Mouse (Mus musculus): ENCODE measurements at regions not wholly inside any gene's neighbourhood (a gene's known extent, or its start where the extent isn't known, plus 50 kb on each side); places are given as distances from the start of the nearest gene placed in this dataset.

DNA sequence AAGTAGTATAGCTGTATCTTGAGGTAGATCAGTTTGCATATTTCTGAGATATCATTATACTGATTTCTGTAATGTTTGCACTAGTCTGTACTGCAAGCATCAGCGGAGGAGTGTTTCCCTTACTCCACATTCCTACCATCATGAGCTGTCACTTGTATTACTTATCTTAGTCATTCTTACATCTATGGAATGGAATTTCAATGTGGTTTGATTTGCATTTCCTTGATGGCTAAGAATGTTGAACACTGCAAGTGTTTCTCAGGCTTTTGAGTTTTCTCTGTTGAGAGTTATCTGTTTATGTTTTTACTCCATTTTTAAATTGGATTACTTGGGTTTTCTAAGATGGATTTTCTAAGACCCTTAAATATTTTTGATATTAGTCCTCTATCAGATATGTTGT, 725.8 kb downstream of the Car8 start:
- Histone ChIP-seq H3K36me3 (replicated peaks; ENCODE audit: control insufficient read depth, insufficient read depth, low read length) (no peaks in the 10 kb centered on the region), H3K9ac (replicated peaks; ENCODE audit: low read depth, low read length) (no peak overlapping the region), H3K4me1 (ENCODE audit: control insufficient read depth, insufficient read depth) (no peaks in the 10 kb centered on the region), H3K9me3 (replicated peaks; ENCODE audit: control insufficient read depth, low read length) (no peaks in the 10 kb centered on the region), H3K4me3 (ENCODE audit: low read depth, low read length) (no peak overlapping the region), H3K4me2 (ENCODE audit: low read depth, low read length) (no peak overlapping the region), H3K27ac (ENCODE audit: low read depth) (no peak overlapping the region), H3K27me3 (ENCODE audit: control insufficient read depth, insufficient read depth, low read length) (no peaks in the 10 kb centered on the region)
- 53% methylated on average over 1 of the region's 1 CpGs for WGBS
- no peak for ATAC-seq (ENCODE audit: insufficient read depth, low read depth)
- DNase-seq (ENCODE audit: low spot score) = no peak
- TF ChIP-seq CTCF (IDR thresholded peaks at IDR 0.05; ENCODE audit: low read depth) = no peak
- no peak for TF ChIP-seq EP300 (IDR thresholded peaks at IDR 0.05; ENCODE audit: low read depth)

DNA sequence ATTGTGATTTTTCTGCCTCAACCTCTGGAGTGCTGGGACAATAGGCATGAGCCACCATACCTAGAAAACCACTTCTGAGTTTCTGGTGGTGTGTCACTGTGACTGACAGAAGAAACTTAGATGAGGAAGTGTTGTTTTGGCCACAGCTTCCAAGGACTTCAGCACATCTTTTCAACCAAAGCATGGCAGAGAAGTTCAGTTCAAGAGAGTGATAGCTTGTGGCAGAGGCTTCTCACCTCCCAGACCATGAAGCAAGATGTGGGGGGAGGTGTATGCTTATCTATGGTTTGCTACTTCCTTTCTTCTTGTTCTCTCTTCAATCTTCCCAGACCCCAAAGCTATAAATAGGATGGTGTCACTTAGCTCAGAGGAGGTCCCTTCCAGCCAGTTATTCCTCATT, 753.3 kb downstream of the Car8 start:
- H3K4me2 ChIP-seq (ENCODE audit: low read depth, low read length) = no peak overlapping the region
- DNase-seq (ENCODE audit: low spot score) (no peak), ATAC-seq (ENCODE audit: insufficient read depth, low read depth) (no peak)
- H3K27me3 ChIP-seq (ENCODE audit: control insufficient read depth, insufficient read depth, low read length) = no peaks in the 10 kb centered on the region
- H3K4me3 ChIP-seq (ENCODE audit: low read depth, low read length) = no peak overlapping the region
- no peaks in the 10 kb centered on the region for H3K4me1 ChIP-seq (ENCODE audit: control insufficient read depth, insufficient read depth)
- H3K27ac ChIP-seq (ENCODE audit: low read depth) = no peak overlapping the region
- TF ChIP-seq CTCF (IDR thresholded peaks at IDR 0.05; ENCODE audit: low read depth) = no peak
- no peak for TF ChIP-seq EP300 (IDR thresholded peaks at IDR 0.05; ENCODE audit: low read depth)
- H3K9ac ChIP-seq (replicated peaks; ENCODE audit: low read depth, low read length) = no peak overlapping the region
- no peaks in the 10 kb centered on the region for H3K9me3 ChIP-seq (replicated peaks; ENCODE audit: control insufficient read depth, low read length)
- no peaks in the 10 kb centered on the region for H3K36me3 ChIP-seq (replicated peaks; ENCODE audit: control insufficient read depth, insufficient read depth, low read length)

DNA sequence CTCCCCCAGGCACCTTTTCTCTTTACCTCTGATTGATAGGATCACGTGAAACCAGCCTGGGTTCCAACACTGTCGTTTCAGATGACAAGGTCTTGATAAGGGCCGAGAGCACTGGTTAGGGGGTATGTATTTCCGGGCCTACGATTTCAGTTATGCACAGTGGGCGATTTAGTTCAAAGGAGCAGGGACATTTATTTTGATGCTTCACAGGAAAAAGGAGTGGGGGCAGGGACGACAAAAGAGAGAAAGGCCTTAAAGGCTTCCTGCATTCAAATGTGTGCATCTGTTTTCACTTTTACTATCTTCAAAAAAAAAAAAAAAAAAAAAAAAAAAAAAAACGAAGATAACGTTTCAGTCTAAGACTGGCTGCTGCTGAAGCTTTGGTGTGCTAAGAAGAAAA, 783.7 kb downstream of the Car8 start:
- 5% methylated on average over 9 of the region's 9 CpGs for WGBS
- Histone ChIP-seq H3K4me1 (ENCODE audit: control insufficient read depth, insufficient read depth) (no peaks in the 10 kb centered on the region), H3K4me3 (ENCODE audit: low read depth, low read length) (peak overlapping the region; percentile 13; the same call in 1 of the 2 replicates), H3K27ac (ENCODE audit: low read depth) (no peak overlapping the region; the same call in 1 of the 2 replicates), H3K36me3 (replicated peaks; ENCODE audit: control insufficient read depth, insufficient read depth, low read length) (no peaks in the 10 kb centered on the region), H3K4me2 (ENCODE audit: low read depth, low read length) (peak overlapping the region; percentile 49), H3K27me3 (ENCODE audit: control insufficient read depth, insufficient read depth, low read length) (no peaks in the 10 kb centered on the region), H3K9ac (replicated peaks; ENCODE audit: low read depth, low read length) (no peak overlapping the region), H3K9me3 (replicated peaks; ENCODE audit: control insufficient read depth, low read length) (no peaks in the 10 kb centered on the region)
- DNase-seq (ENCODE audit: low spot score) (no peak), ATAC-seq (ENCODE audit: insufficient read depth, low read depth) (no peak)
- TF ChIP-seq EP300 (IDR thresholded peaks at IDR 0.05; ENCODE audit: low read depth) = no peak
- TF ChIP-seq CTCF (IDR thresholded peaks at IDR 0.05; ENCODE audit: low read depth) = no peak

DNA sequence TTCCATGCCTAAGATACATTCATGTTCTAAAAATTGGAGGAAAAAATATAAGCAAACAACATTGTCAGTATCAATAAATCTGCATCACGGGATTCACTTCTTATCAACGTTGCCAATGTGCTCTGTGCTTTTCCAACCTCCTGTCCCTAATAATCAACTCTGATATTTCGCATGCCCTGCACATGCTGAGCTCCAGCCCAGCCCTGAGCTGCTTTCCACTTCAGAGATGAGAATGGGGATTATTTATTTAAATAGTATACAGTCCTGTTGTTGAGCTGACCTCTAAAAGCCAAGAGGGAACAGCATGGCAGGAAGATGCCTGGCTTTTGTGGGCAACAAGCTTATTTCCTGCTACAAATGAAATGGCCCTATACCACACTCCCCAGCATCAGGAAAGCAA, 786.2 kb downstream of the Car8 start:
- 61% methylated on average over 3 of the region's 3 CpGs for WGBS

DNA sequence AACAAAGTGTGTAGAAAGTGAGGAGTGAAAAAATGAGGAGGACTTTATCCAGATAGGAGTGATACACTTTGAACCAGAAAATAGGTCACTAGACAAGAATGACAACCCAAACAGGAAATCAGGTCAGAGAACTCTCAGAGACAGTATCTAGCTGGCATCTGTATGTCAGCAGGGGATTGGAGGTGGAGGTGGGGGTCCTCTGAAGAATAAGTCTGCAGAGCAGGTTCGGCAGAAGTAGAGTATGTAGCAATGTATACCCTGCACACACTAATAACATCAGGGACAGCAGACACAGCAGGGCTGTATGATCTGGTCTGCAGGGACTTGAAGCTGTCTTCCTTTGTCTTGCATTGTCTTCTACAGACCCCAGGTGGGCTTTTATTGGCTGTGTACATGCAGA, 787.9 kb downstream of the Car8 start:
- no peaks in the 10 kb centered on the region for H3K27me3 ChIP-seq (ENCODE audit: control insufficient read depth, insufficient read depth, low read length)
- WGBS = 60% methylated on average over 1 of the region's 1 CpGs
- H3K9ac ChIP-seq (replicated peaks; ENCODE audit: low read depth, low read length) = no peak overlapping the region
- no peaks in the 10 kb centered on the region for H3K9me3 ChIP-seq (replicated peaks; ENCODE audit: control insufficient read depth, low read length)
- ATAC-seq (ENCODE audit: insufficient read depth, low read depth) (no peak), DNase-seq (ENCODE audit: low spot score) (no peak)
- no peaks in the 10 kb centered on the region for H3K4me1 ChIP-seq (ENCODE audit: control insufficient read depth, insufficient read depth)
- no peak overlapping the region for H3K4me3 ChIP-seq (ENCODE audit: low read depth, low read length)
- TF ChIP-seq CTCF (IDR thresholded peaks at IDR 0.05; ENCODE audit: low read depth) (no peak), EP300 (IDR thresholded peaks at IDR 0.05; ENCODE audit: low read depth) (no peak)
- H3K4me2 ChIP-seq (ENCODE audit: low read depth, low read length) = no peak overlapping the region
- no peaks in the 10 kb centered on the region for H3K36me3 ChIP-seq (replicated peaks; ENCODE audit: control insufficient read depth, insufficient read depth, low read length)
- H3K27ac ChIP-seq (ENCODE audit: low read depth) = no peak overlapping the region

More for the DNA sequence above, 786.2 kb downstream of the Car8 start:
- no peak for DNase-seq (ENCODE audit: low spot score)
- Histone ChIP-seq H3K27me3 (ENCODE audit: control insufficient read depth, insufficient read depth, low read length) (no peaks in the 10 kb centered on the region), H3K27ac (ENCODE audit: low read depth) (no peak overlapping the region), H3K9ac (replicated peaks; ENCODE audit: low read depth, low read length) (no peak overlapping the region), H3K4me1 (ENCODE audit: control insufficient read depth, insufficient read depth) (no peaks in the 10 kb centered on the region), H3K4me2 (ENCODE audit: low read depth, low read length) (no peak overlapping the region), H3K36me3 (replicated peaks; ENCODE audit: control insufficient read depth, insufficient read depth, low read length) (no peaks in the 10 kb centered on the region), H3K9me3 (replicated peaks; ENCODE audit: control insufficient read depth, low read length) (no peaks in the 10 kb centered on the region), H3K4me3 (ENCODE audit: low read depth, low read length) (no peak overlapping the region)
- no peak for TF ChIP-seq CTCF (IDR thresholded peaks at IDR 0.05; ENCODE audit: low read depth)
- no peak for ATAC-seq (ENCODE audit: insufficient read depth, low read depth)

DNA sequence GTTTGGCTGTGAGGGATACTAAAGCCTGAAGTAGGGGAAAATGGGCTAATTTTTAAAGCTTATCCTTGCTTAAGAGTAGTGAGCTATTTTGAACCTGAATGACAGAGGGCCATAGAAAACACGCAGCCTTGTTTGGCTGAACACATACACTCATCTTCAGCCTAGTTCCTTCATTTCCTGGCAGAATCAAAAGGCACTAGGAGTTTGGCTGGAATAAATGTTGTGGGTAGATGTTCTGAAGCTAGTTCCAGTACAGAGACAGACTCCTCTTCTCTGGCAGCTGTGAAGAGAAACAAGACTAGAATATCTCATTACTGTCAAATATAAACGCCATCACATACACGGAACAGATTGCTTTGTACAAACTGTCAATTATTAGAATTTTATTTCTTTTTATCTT, 809.5 kb downstream of the Car8 start:
- WGBS = 81% methylated on average over 3 of the region's 3 CpGs
- H3K4me2 ChIP-seq (ENCODE audit: low read depth, low read length) = no peak overlapping the region
- ATAC-seq (ENCODE audit: insufficient read depth, low read depth) (no peak), DNase-seq (ENCODE audit: low spot score) (no peak)
- H3K27me3 ChIP-seq (ENCODE audit: control insufficient read depth, insufficient read depth, low read length) = no peaks in the 10 kb centered on the region
- no peak overlapping the region for H3K4me3 ChIP-seq (ENCODE audit: low read depth, low read length)
- H3K9me3 ChIP-seq (replicated peaks; ENCODE audit: control insufficient read depth, low read length) = no peaks in the 10 kb centered on the region
- no peaks in the 10 kb centered on the region for H3K4me1 ChIP-seq (ENCODE audit: control insufficient read depth, insufficient read depth)
- no peak overlapping the region for H3K9ac ChIP-seq (replicated peaks; ENCODE audit: low read depth, low read length)
- TF ChIP-seq EP300 (IDR thresholded peaks at IDR 0.05; ENCODE audit: low read depth) = no peak
- no peak overlapping the region for H3K27ac ChIP-seq (ENCODE audit: low read depth)
- H3K36me3 ChIP-seq (replicated peaks; ENCODE audit: control insufficient read depth, insufficient read depth, low read length) = no peaks in the 10 kb centered on the region

Data from heart, postnatal 0 days (tissue).